Mouse (Mus musculus) CD4-positive helper T cell, adult 2 months (primary cell): ENCODE measurements around the gene Soat2.
"Not testable (repeated sequence)": the region's sequence is repeated elsewhere in the genome, so short reads cannot be mapped to it uniquely, and the experiment has no call there.

Experiments used
- DNase-seq: peaks from one replicate; pipeline ENCODE4 v3.0.0-alpha.2; 2012; ENCODE audit warnings: low read depth, missing footprints, low spot score

Gene Soat2

GRCm38 (mm10) chr15:102146882-102147281 is 3.4 kb upstream of the Soat2 start:
- peak; percentile 54 for DNase-seq

- DNase-seq = peak; percentile 60
Measured at GRCm38 (mm10) chr15:102147674-102148402, 2.5 kb upstream of the Soat2 start.

GRCm38 (mm10) chr15:102149561-102149960 is 765 bp upstream of the Soat2 start:
- no peak for DNase-seq

- no peak for DNase-seq
Measured at GRCm38 (mm10) chr15:102152646-102153045, 2.3 kb downstream of the Soat2 start.

GRCm38 (mm10) chr15:102155006-102155405 is 4.7 kb downstream of the Soat2 start:
- DNase-seq = not testable (repeated sequence)

- DNase-seq = no peak
Measured at GRCm38 (mm10) chr15:102156836-102157235, 6.5 kb downstream of the Soat2 start.

- DNase-seq = peak; percentile 27
Measured at GRCm38 (mm10) chr15:102160415-102161060, 10.2 kb downstream of the Soat2 start.

- DNase-seq = no peak
Measured at GRCm38 (mm10) chr15:102163900-102164693, 13.8 kb downstream of the Soat2 start.

- peak; percentile 74 for DNase-seq
Measured at GRCm38 (mm10) chr15:102165468-102166100, 15.3 kb downstream of the Soat2 start.

GRCm38 (mm10) chr15:102167620-102168021 is 17.3 kb downstream of the Soat2 start:
- no peak for DNase-seq

GRCm38 (mm10) chr15:102169064-102169463 is 18.7 kb downstream of the Soat2 start:
- no peak for DNase-seq

- DNase-seq = no peak
Measured at GRCm38 (mm10) chr15:102173581-102173980, 23.3 kb downstream of the Soat2 start.

- no peak for DNase-seq
Measured at GRCm38 (mm10) chr15:102175736-102176319, 25.5 kb downstream of the Soat2 start.

GRCm38 (mm10) chr15:102176571-102177316 is 26.4 kb downstream of the Soat2 start:
- DNase-seq = no peak

GRCm38 (mm10) chr15:102177417-102177816 is 27.1 kb downstream of the Soat2 start:
- no peak for DNase-seq

GRCm38 (mm10) chr15:102178279-102178678 is 28.0 kb downstream of the Soat2 start:
- DNase-seq = peak; percentile 79

- no peak for DNase-seq
Measured at GRCm38 (mm10) chr15:102179106-102179505, 28.8 kb downstream of the Soat2 start.

GRCm38 (mm10) chr15:102179924-102180323 is 29.6 kb downstream of the Soat2 start:
- no peak for DNase-seq

GRCm38 (mm10) chr15:102183076-102183475 is 32.8 kb downstream of the Soat2 start:
- DNase-seq = no peak

GRCm38 (mm10) chr15:102186239-102186638 is 35.9 kb downstream of the Soat2 start:
- DNase-seq = no peak

GRCm38 (mm10) chr15:102188096-102188495 is 37.8 kb downstream of the Soat2 start:
- no peak for DNase-seq
